Mouse (Mus musculus) limb, embryonic 11.5 days (tissue): ENCODE results near the gene Nutf2-ps1. TPM values are rescaled to one million over a fixed set of nuclear protein-coding genes. Genes with fewer than 3 reads are reported as not detected.
"Not testable (repeated sequence)": the region's sequence is repeated elsewhere in the genome, so short reads cannot be mapped to it uniquely, and the experiment has no call there.

Experiments
- ATAC-seq: fragments of 200-750 bp; cut with Nextera tagmentation; 2 replicates; pipeline ENCODE4 v1.8.0; 2017; ENCODE audit warnings: low read depth; ENCODE audit not compliant: insufficient number of reproducible peaks, low FRiP score, low TSS enrichment
- DNase-seq: peaks from one replicate; pipeline ENCODE4 v3.0.0-alpha.2; 2015; ENCODE audit warnings: low spot score
- H3K27ac ChIP-seq: fragments of 300-500 bp; sonication (generic); replicated peaks from 2 replicates; pipeline ENCODE4 v1.5.1; 2014; ENCODE audit warnings: low read depth, mild to moderate bottlenecking, low read length
- H3K27me3 ChIP-seq: fragments of 300-500 bp; sonication (generic); 2 replicates; pipeline ENCODE4 v1.6.1; 2014; ENCODE audit warnings: mild to moderate bottlenecking, low read length, mixed read lengths; ENCODE audit not compliant: control insufficient read depth, insufficient read depth
- H3K36me3 ChIP-seq: fragments of 300-500 bp; sonication (generic); 2 replicates; pipeline ENCODE4 v1.6.1; 2014; ENCODE audit warnings: mild to moderate bottlenecking, low read length, moderate library complexity, mixed read lengths; ENCODE audit not compliant: control insufficient read depth, insufficient read depth
- H3K4me1 ChIP-seq: fragments of 300-500 bp; sonication (generic); 2 replicates; pipeline ENCODE4 v1.6.1; 2014; ENCODE audit warnings: low read length, mixed read lengths; ENCODE audit not compliant: control insufficient read depth, insufficient read depth
- H3K4me2 ChIP-seq: fragments of 300-500 bp; sonication (generic); 2 replicates; pipeline ENCODE4 v1.6.1; 2014; ENCODE audit warnings: low read depth, mild to moderate bottlenecking, moderate library complexity; ENCODE audit not compliant: severe bottlenecking
- H3K4me3 ChIP-seq: fragments of 300-500 bp; sonication (generic); 2 replicates; pipeline ENCODE4 v1.5.1; 2014; ENCODE audit warnings: low read depth, low read length
- H3K9ac ChIP-seq: fragments of 300-500 bp; sonication (generic); 2 replicates; pipeline ENCODE4 v1.6.1; 2014; ENCODE audit warnings: mild to moderate bottlenecking, low read length
- H3K9me3 ChIP-seq: fragments of 300-500 bp; sonication (generic); 2 replicates; pipeline ENCODE4 v1.6.1; 2016; ENCODE audit warnings: low read length; ENCODE audit not compliant: control insufficient read depth
- WGBS: fragments of 180-500 bp; shearing (Covaris S2); extraction: QIAGEN DNeasy Blood & Tissue Kit; methylation state at CpG from one replicate; pipeline ENCODE4 v1.1.7; 2014; 5-methylcytosine and 5-hydroxymethylcytosine counted together
- polyA plus RNA-seq: library from polyadenylated mRNA; unstranded; fragments of >200 nt; fragmentation: Nextera tagmentation; extraction: Ambion mirVana; gene quantifications from 2 replicates; pipeline ENCODE4 v1.2.1, GENCODE M21; 2014

The Nutf2-ps1 gene
- 471 and 513 TPM in 2 replicates for polyA plus RNA-seq

GRCm38 (mm10) chr19:53588968-53589367, at the start of gene Nutf2-ps1:
Nutf2-ps1 (minus strand) TSS chr19:53589068.
- not testable (repeated sequence) for H3K4me2 ChIP-seq, ATAC-seq, H3K4me1 ChIP-seq, DNase-seq, H3K4me3 ChIP-seq, H3K9me3 ChIP-seq, H3K27ac ChIP-seq, H3K36me3 ChIP-seq, H3K9ac ChIP-seq, H3K27me3 ChIP-seq
- 95% methylated on average over 7 of the region's 7 CpGs for WGBS

- peaks cover 29% of the 10 kb centered on the region for H3K36me3 ChIP-seq
- no peaks in the 10 kb centered on the region for H3K27me3 ChIP-seq
- H3K9ac ChIP-seq, result no peak overlapping the region
- H3K4me3 ChIP-seq, result no peak overlapping the region
- H3K27ac ChIP-seq, result no peak overlapping the region
- ATAC-seq (no peak), DNase-seq (no peak)
- WGBS, result 91% methylated on average over 2 of the region's 2 CpGs
- H3K4me1 ChIP-seq, result no peaks in the 10 kb centered on the region
- no peak overlapping the region for H3K4me2 ChIP-seq
- no peaks in the 10 kb centered on the region for H3K9me3 ChIP-seq
Observed at GRCm38 (mm10) chr19:53638041-53638440, 49.2 kb upstream of the Nutf2-ps1 start.

- ATAC-seq, result no peak
- WGBS, result 94% methylated on average over 13 of the region's 13 CpGs
- H3K27me3 ChIP-seq, result no peaks in the 10 kb centered on the region
- no peak overlapping the region for H3K9ac ChIP-seq
- H3K4me3 ChIP-seq, result no peak overlapping the region
- peaks cover 11% of the 10 kb centered on the region for H3K36me3 ChIP-seq
- no peak for DNase-seq
- H3K4me2 ChIP-seq, result no peak overlapping the region
- no peak overlapping the region for H3K27ac ChIP-seq
- no peaks in the 10 kb centered on the region for H3K4me1 ChIP-seq
- no peaks in the 10 kb centered on the region for H3K9me3 ChIP-seq
Observed at GRCm38 (mm10) chr19:53621681-53622080, 32.8 kb upstream of the Nutf2-ps1 start.

- no peak for DNase-seq
- no peak overlapping the region for H3K27ac ChIP-seq
- no peaks in the 10 kb centered on the region for H3K27me3 ChIP-seq
- H3K4me2 ChIP-seq, result no peak overlapping the region
- no peaks in the 10 kb centered on the region for H3K4me1 ChIP-seq
- H3K9ac ChIP-seq, result no peak overlapping the region
- WGBS, result 85% methylated on average over 6 of the region's 6 CpGs
- no peak for ATAC-seq
- no peaks in the 10 kb centered on the region for H3K9me3 ChIP-seq
- no peak overlapping the region for H3K4me3 ChIP-seq
- H3K36me3 ChIP-seq, result peaks cover 11% of the 10 kb centered on the region
Observed at GRCm38 (mm10) chr19:53608921-53609320, 20.1 kb upstream of the Nutf2-ps1 start.

GRCm38 (mm10) chr19:53601363-53601655, 12.4 kb upstream of the Nutf2-ps1 start:
- Histone ChIP-seq H3K4me1 (no peaks in the 10 kb centered on the region), H3K27ac (no peak overlapping the region), H3K36me3 (peaks cover 4% of the 10 kb centered on the region; the same call in 1 of the 2 replicates), H3K9ac (peak overlapping the region; percentile 91), H3K9me3 (no peaks in the 10 kb centered on the region), H3K27me3 (no peaks in the 10 kb centered on the region), H3K4me2 (peak overlapping the region; percentile 88), H3K4me3 (peak overlapping the region; percentile 98)
- WGBS, result 18% methylated on average over 11 of the region's 11 CpGs
- DNase-seq, result no peak
- ATAC-seq, result no peak

- WGBS, result under 1% methylated on average over 48 of the region's 82 CpGs
- Histone ChIP-seq H3K27me3 (no peaks in the 10 kb centered on the region), H3K4me2 (peak overlapping the region; percentile 88), H3K27ac (peak overlapping the region; percentile 90), H3K4me1 (no peaks in the 10 kb centered on the region), H3K9me3 (no peaks in the 10 kb centered on the region), H3K9ac (peak overlapping the region; percentile 91), H3K36me3 (0 out of 2 replicates have a peak, but pooled peaks cover 2% of the 10 kb centered on the region), H3K4me3 (peak overlapping the region; percentile 98)
- no peak for ATAC-seq
- DNase-seq, result peak; percentile 63
Observed at GRCm38 (mm10) chr19:53600549-53601362, 11.9 kb upstream of the Nutf2-ps1 start.

GRCm38 (mm10) chr19:53599757-53600539, 11.1 kb upstream of the Nutf2-ps1 start, which contains the start of gene Smc3:
Smc3 (plus strand) TSS chr19:53600398.
- Histone ChIP-seq H3K27ac (peak within 1 kb of the TSS; percentile 90), H3K36me3 (0 out of 2 replicates have a peak, but pooled peaks cover 2% of the 10 kb centered on the region)
- DNase-seq, result peak; percentile 99

GRCm38 (mm10) chr19:53596723-53597474, 8.0 kb upstream of the Nutf2-ps1 start:
- DNase-seq, result no peak

More at GRCm38 (mm10) chr19:53599757-53600539, 11.1 kb upstream of the Nutf2-ps1 start, which contains the start of gene Smc3:
- under 1% methylated on average over 65 of the region's 70 CpGs for WGBS
- H3K9me3 ChIP-seq, result no peaks in the 10 kb centered on the region
- H3K4me3 ChIP-seq, result peak within 1 kb of the TSS; percentile 98
- peak within 1 kb of the TSS; percentile 91 for H3K9ac ChIP-seq
- ATAC-seq, result peak; percentile 99
- H3K27me3 ChIP-seq, result no peaks in the 10 kb centered on the region
- peak within 1 kb of the TSS; percentile 88 for H3K4me2 ChIP-seq
- no peaks in the 10 kb centered on the region for H3K4me1 ChIP-seq

More at GRCm38 (mm10) chr19:53596723-53597474, 8.0 kb upstream of the Nutf2-ps1 start:
- 69% methylated on average over 7 of the region's 7 CpGs for WGBS
- no peaks in the 10 kb centered on the region for H3K36me3 ChIP-seq
- no peaks in the 10 kb centered on the region for H3K4me1 ChIP-seq
- H3K9me3 ChIP-seq, result no peaks in the 10 kb centered on the region
- H3K4me2 ChIP-seq, result no peak overlapping the region
- H3K9ac ChIP-seq, result no peak overlapping the region
- H3K27ac ChIP-seq, result no peak overlapping the region
- no peak overlapping the region for H3K4me3 ChIP-seq
- no peaks in the 10 kb centered on the region for H3K27me3 ChIP-seq
- ATAC-seq, result no peak
